Mouse (Mus musculus): Measurements from ENCODE around the gene Ghitm.

Ghitm gene

DNA sequence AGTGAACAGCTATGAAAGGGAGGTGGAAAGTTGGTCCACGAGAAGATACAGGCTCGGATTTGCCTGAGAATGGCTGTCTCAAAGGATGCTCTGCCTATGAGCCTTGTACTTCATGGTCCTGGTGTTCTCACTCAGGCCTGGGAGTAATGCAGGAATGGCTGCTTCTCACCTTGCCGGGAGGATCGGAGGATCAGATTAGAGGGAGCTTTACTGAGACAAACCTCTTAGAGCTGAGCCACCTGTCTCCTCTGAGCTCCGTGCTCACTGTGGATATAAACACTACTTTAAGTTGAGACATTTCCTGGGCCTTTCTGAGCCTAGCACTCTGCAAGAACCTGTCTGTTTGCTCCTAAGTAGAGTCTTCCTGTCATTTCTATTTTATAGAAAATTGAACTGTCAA is 33.5 kb downstream of the Ghitm start:
- no peak for DNase-seq

GRCm38 (mm10) chr14:37097956-37098530 is 37.0 kb downstream of the Ghitm start, which contains the start of gene Cdhr1:
TSS of gene Cdhr1 (minus strand) at chr14:37098347.
- DNase-seq = peak; percentile 9

DNA sequence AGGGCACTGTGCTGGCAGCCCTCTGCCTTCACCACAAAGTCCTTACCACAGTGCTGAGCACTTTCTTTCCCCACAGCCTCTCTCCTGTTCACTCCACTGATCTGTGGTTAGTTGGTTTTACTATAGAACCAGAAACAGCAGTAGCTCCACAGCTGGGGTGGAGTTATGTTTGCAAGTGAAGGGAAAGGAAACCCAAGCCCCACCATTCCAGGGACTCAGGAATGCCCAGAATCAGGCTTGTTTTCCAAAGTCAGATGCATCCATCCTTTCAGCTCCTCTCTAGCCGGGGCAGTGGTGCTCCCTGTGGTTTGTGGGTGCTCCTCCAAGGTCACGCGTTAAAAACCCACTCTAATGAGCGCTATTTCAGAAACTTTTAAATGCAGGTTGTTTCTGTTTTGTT is 39.5 kb downstream of the Ghitm start:
- no peak for DNase-seq

DNA sequence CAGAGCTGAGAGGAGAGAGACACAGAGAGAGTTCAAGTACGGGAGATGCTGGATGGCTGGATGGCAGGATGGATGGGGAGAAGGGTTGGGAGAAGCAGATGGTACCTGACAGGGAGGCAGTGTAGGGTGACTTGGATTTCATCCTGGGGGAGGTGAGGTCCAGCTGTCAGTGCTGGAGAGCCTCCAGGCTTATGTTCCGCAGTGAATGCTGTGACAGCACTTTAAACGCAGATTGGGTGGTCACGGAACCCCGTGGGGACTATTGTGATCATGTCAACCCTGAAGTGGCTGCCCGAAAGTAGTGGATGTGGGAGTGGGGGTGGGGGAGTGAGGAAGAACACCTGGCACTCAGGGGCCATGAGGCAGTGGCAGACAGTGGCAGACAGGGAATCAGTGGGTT is 40.6 kb downstream of the Ghitm start:
- no peak for DNase-seq

- DNase-seq = no peak
These were observed 51.3 kb downstream of the Ghitm start for GRCm38 (mm10) chr14:37083755-37084154.

DNA sequence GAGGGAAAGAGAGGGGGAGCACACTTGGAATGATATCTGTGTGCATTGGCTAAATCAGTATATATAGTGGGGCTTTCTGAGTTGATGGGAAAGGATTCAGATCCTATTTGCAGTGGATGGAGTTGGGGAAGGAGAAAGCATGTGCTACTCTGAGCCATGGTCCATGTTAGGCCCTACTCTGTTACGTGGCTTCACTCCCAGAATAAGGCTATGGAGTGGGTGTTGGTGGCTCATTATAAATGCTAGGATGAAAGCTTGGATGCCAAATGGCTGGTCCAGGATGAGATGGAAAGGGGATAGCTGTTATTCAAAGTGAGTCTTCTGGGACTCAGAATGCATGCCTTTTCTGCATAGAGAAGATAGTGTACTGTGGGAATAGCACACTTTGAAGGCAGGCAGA is 54.3 kb downstream of the Ghitm start:
- no peak for DNase-seq
